Mouse (Mus musculus): ENCODE results near the gene Olfr191. TPM values are rescaled to one million over a fixed set of nuclear protein-coding genes. Genes with fewer than 3 reads are reported as not detected.
"Not testable (repeated sequence)": the region's sequence is repeated elsewhere in the genome, so short reads cannot be mapped to it uniquely, and the experiment has no call there.

Olfr191 gene
- not detected in 2 replicates for polyA plus RNA-seq (2015; fragmentation: Nextera tagmentation; extraction: Ambion mirVana)

DNA sequence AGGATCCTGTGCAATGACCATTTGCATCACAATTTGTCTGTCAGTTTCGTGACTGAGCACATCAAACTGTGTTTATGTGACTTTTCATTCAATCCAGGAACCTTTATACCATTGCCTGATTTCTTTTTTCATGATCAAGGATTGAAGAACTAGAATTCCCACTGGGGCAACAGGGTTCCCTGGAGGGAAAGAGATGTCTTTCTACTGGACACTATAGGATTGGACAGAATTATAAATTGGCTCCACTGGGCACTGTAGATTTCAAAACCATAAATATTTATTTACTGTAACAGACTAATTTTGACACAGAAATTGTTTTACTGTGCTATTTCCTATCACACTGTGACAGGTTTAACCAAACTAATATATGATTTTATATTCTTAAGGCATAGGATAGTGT lies at the start of gene Olfr191:
Gene Olfr191 (minus strand): TSS at position 101 of the 400 bp plus-strand sequence.
- not testable (repeated sequence) for H3K27me3 ChIP-seq (ENCODE audit: insufficient read depth, low read length); H3K4me1 ChIP-seq (ENCODE audit: insufficient read depth); H3K9me3 ChIP-seq (ENCODE audit: low read length); ATAC-seq; H3K9ac ChIP-seq (replicated peaks); H3K4me2 ChIP-seq (ENCODE audit: low read depth, low read length); DNase-seq; H3K4me3 ChIP-seq (ENCODE audit: low read depth, low read length); H3K27ac ChIP-seq (ENCODE audit: low read depth); H3K36me3 ChIP-seq (replicated peaks; ENCODE audit: insufficient read depth, low read length)
- WGBS (ENCODE audit: insufficient replicate concordance) = 34% methylated on average over 1 of the region's 1 CpGs

DNA sequence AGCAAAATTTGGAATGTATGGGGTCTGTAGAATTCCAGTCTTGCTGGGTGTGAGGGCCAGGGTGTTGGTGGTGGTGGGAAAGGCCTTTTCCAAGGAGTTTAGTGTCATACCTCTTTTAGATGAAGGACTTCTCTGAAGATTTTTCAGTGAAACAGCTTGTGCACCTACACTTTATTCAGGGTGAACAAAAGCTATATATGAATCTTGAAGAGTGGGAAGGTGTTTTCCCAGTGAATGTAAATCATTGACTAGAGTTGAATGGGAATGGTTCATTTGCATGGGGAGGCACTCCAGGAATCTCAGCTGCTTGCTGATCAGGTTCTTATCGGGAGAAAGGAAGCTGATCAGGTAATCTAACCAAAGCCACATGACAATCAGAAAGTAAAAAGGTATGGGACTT lies 41.1 kb upstream of the Olfr191 start:
- no peak for DNase-seq
- no peak for ATAC-seq
- Histone ChIP-seq H3K27ac (ENCODE audit: low read depth) (no peak overlapping the region), H3K9me3 (ENCODE audit: low read length) (peaks cover 4% of the 10 kb centered on the region; the same call in 1 of the 2 replicates), H3K27me3 (ENCODE audit: insufficient read depth, low read length) (no peaks in the 10 kb centered on the region), H3K9ac (replicated peaks) (no peak overlapping the region), H3K4me2 (ENCODE audit: low read depth, low read length) (no peak overlapping the region), H3K4me3 (ENCODE audit: low read depth, low read length) (no peak overlapping the region), H3K4me1 (ENCODE audit: insufficient read depth) (no peaks in the 10 kb centered on the region), H3K36me3 (replicated peaks; ENCODE audit: insufficient read depth, low read length) (no peaks in the 10 kb centered on the region)
- no peak for TF ChIP-seq EP300 (IDR thresholded peaks at IDR 0.05; ENCODE audit: low read depth)
- TF ChIP-seq CTCF (IDR thresholded peaks at IDR 0.05; ENCODE audit: low read depth) = no peak
- WGBS (ENCODE audit: insufficient replicate concordance) = 71% methylated on average over 1 of the region's 1 CpGs

- H3K9ac ChIP-seq (replicated peaks) = no peak within 1 kb of the TSS
- H3K4me2 ChIP-seq (ENCODE audit: low read depth, low read length) = no peak within 1 kb of the TSS
- TF ChIP-seq CTCF (IDR thresholded peaks at IDR 0.05; ENCODE audit: low read depth) (no peak), EP300 (IDR thresholded peaks at IDR 0.05; ENCODE audit: low read depth) (no peak)
- H3K27me3 ChIP-seq (ENCODE audit: insufficient read depth, low read length) = no peaks in the 10 kb centered on the region
- DNase-seq (no peak), ATAC-seq (no peak)
- H3K36me3 ChIP-seq (replicated peaks; ENCODE audit: insufficient read depth, low read length) = no peaks in the 10 kb centered on the region
- H3K9me3 ChIP-seq (ENCODE audit: low read length) = no peaks in the 10 kb centered on the region
- no peak within 1 kb of the TSS for H3K27ac ChIP-seq (ENCODE audit: low read depth)
- no peak within 1 kb of the TSS for H3K4me3 ChIP-seq (ENCODE audit: low read depth, low read length)
- no peaks in the 10 kb centered on the region for H3K4me1 ChIP-seq (ENCODE audit: insufficient read depth)
These were observed 31.3 kb upstream of the Olfr191 start, which contains the start of gene Olfr194 for GRCm38 (mm10) chr16:59120969-59121368. Olfr194 (minus strand) TSS chr16:59121069.

- no peaks in the 10 kb centered on the region for H3K36me3 ChIP-seq (replicated peaks; ENCODE audit: insufficient read depth, low read length)
- H3K4me2 ChIP-seq (ENCODE audit: low read depth, low read length) = no peak within 1 kb of the TSS
- ATAC-seq = no peak
- TF ChIP-seq EP300 (IDR thresholded peaks at IDR 0.05; ENCODE audit: low read depth) = no peak
- no peak for TF ChIP-seq CTCF (IDR thresholded peaks at IDR 0.05; ENCODE audit: low read depth)
- H3K4me1 ChIP-seq (ENCODE audit: insufficient read depth) = no peaks in the 10 kb centered on the region
- H3K9me3 ChIP-seq (ENCODE audit: low read length) = no peaks in the 10 kb centered on the region
- no peak within 1 kb of the TSS for H3K27ac ChIP-seq (ENCODE audit: low read depth)
- H3K9ac ChIP-seq (replicated peaks) = no peak within 1 kb of the TSS
- no peak for DNase-seq
- no peaks in the 10 kb centered on the region for H3K27me3 ChIP-seq (ENCODE audit: insufficient read depth, low read length)
- H3K4me3 ChIP-seq (ENCODE audit: low read depth, low read length) = no peak within 1 kb of the TSS
- WGBS (ENCODE audit: insufficient replicate concordance) = 75% methylated on average over 1 of the region's 1 CpGs
These were observed 22.2 kb upstream of the Olfr191 start, which contains the start of gene Olfr193 for GRCm38 (mm10) chr16:59111781-59112180. Olfr193 (minus strand) TSS chr16:59111881.

GRCm38 (mm10) chr16:59108522-59108921 lies 18.9 kb upstream of the Olfr191 start:
- H3K27me3 ChIP-seq (ENCODE audit: insufficient read depth, low read length); H3K36me3 ChIP-seq (replicated peaks; ENCODE audit: insufficient read depth, low read length); H3K4me2 ChIP-seq (ENCODE audit: low read depth, low read length); ATAC-seq; H3K4me1 ChIP-seq (ENCODE audit: insufficient read depth); DNase-seq; H3K9ac ChIP-seq (replicated peaks); H3K27ac ChIP-seq (ENCODE audit: low read depth); H3K4me3 ChIP-seq (ENCODE audit: low read depth, low read length); H3K9me3 ChIP-seq (ENCODE audit: low read length): not testable (repeated sequence)
- 35% methylated on average over 5 of the region's 5 CpGs for WGBS (ENCODE audit: insufficient replicate concordance)

GRCm38 (mm10) chr16:59105312-59105711 lies 15.7 kb upstream of the Olfr191 start:
- no peaks in the 10 kb centered on the region for H3K27me3 ChIP-seq (ENCODE audit: insufficient read depth, low read length)

GRCm38 (mm10) chr16:59081113-59081512 lies 8.5 kb downstream of the Olfr191 start:
- ATAC-seq; H3K27me3 ChIP-seq (ENCODE audit: insufficient read depth, low read length); H3K9me3 ChIP-seq (ENCODE audit: low read length); H3K4me1 ChIP-seq (ENCODE audit: insufficient read depth); H3K9ac ChIP-seq (replicated peaks); H3K27ac ChIP-seq (ENCODE audit: low read depth); H3K4me3 ChIP-seq (ENCODE audit: low read depth, low read length); H3K36me3 ChIP-seq (replicated peaks; ENCODE audit: insufficient read depth, low read length); DNase-seq; H3K4me2 ChIP-seq (ENCODE audit: low read depth, low read length): not testable (repeated sequence)
- 75% methylated on average over 2 of the region's 2 CpGs for WGBS (ENCODE audit: insufficient replicate concordance)

More at GRCm38 (mm10) chr16:59105312-59105711, 15.7 kb upstream of the Olfr191 start:
- Histone ChIP-seq H3K9ac (replicated peaks) (no peak overlapping the region), H3K36me3 (replicated peaks; ENCODE audit: insufficient read depth, low read length) (no peaks in the 10 kb centered on the region), H3K4me3 (ENCODE audit: low read depth, low read length) (no peak overlapping the region), H3K9me3 (ENCODE audit: low read length) (no peaks in the 10 kb centered on the region), H3K27ac (ENCODE audit: low read depth) (no peak overlapping the region), H3K4me2 (ENCODE audit: low read depth, low read length) (no peak overlapping the region), H3K4me1 (ENCODE audit: insufficient read depth) (no peaks in the 10 kb centered on the region)
- WGBS (ENCODE audit: insufficient replicate concordance) = 60% methylated on average over 2 of the region's 2 CpGs
- ATAC-seq (no peak), DNase-seq (no peak)
- TF ChIP-seq CTCF (IDR thresholded peaks at IDR 0.05; ENCODE audit: low read depth) = no peak
- TF ChIP-seq EP300 (IDR thresholded peaks at IDR 0.05; ENCODE audit: low read depth) = no peak

All from liver, postnatal 0 days (tissue).